Mouse (Mus musculus): ENCODE data around the gene Morn4. TPM values are rescaled to one million over a fixed set of nuclear protein-coding genes. Genes with fewer than 3 reads are reported as not detected.

Morn4 gene
- polyA plus RNA-seq, 1 experiment from 2014 or later = 42.8 TPM

Other genes with a start within 250 kb of the Morn4 start
- 5.1 and 5.3 TPM in 2 replicates for gene Frat2, start 238.2 kb downstream of the Morn4 start, polyA plus RNA-seq (2014; fragmentation: Nextera tagmentation; extraction: Ambion mirVana)
- gene Rrp12, start 190.2 kb downstream of the Morn4 start, polyA plus RNA-seq (2014; fragmentation: Nextera tagmentation; extraction: Ambion mirVana) = 14.0 and 14.5 TPM in 2 replicates
- gene Pgam1, start 174.4 kb downstream of the Morn4 start, polyA plus RNA-seq (2014; fragmentation: Nextera tagmentation; extraction: Ambion mirVana) = 787 and 839 TPM in 2 replicates
- 80.3 and 82.4 TPM in 2 replicates for gene Exosc1, start 152.9 kb downstream of the Morn4 start, polyA plus RNA-seq (2014; fragmentation: Nextera tagmentation; extraction: Ambion mirVana)
- gene Zdhhc16, start 152.9 kb downstream of the Morn4 start, polyA plus RNA-seq (2014; fragmentation: Nextera tagmentation; extraction: Ambion mirVana) = 64.0 and 71.1 TPM in 2 replicates
- gene Mms19, start 105.2 kb downstream of the Morn4 start, polyA plus RNA-seq (2014; fragmentation: Nextera tagmentation; extraction: Ambion mirVana) = 37.8 and 39.1 TPM in 2 replicates
- 7.1 and 8.8 TPM in 2 replicates for gene Ubtd1, start 104.6 kb downstream of the Morn4 start, polyA plus RNA-seq (2014; fragmentation: Nextera tagmentation; extraction: Ambion mirVana)
- gene Ankrd2, start 50.4 kb downstream of the Morn4 start, polyA plus RNA-seq (2014; fragmentation: Nextera tagmentation; extraction: Ambion mirVana) = not detected in 2 replicates
- 1.1 and 1.2 TPM in 2 replicates for gene Hoga1, start 40.7 kb downstream of the Morn4 start, polyA plus RNA-seq (2014; fragmentation: Nextera tagmentation; extraction: Ambion mirVana)
- gene 4933411K16Rik, start 34.1 kb downstream of the Morn4 start, polyA plus RNA-seq (2014; fragmentation: Nextera tagmentation; extraction: Ambion mirVana) = not detected in 2 replicates
- 22.4 and 24.3 TPM in 2 replicates for gene Pi4k2a, start 4.1 kb upstream of the Morn4 start, polyA plus RNA-seq (2014; fragmentation: Nextera tagmentation; extraction: Ambion mirVana)
- 22.1 and 22.9 TPM in 2 replicates for gene Avpi1, start 42.7 kb upstream of the Morn4 start, polyA plus RNA-seq (2014; fragmentation: Nextera tagmentation; extraction: Ambion mirVana)
- gene Marveld1, start 61.0 kb upstream of the Morn4 start, polyA plus RNA-seq (2014; fragmentation: Nextera tagmentation; extraction: Ambion mirVana) = 10.9 and 16.6 TPM in 2 replicates
- gene Zfyve27, start 77.6 kb upstream of the Morn4 start, polyA plus RNA-seq (2014; fragmentation: Nextera tagmentation; extraction: Ambion mirVana) = 10.2 and 14.0 TPM in 2 replicates
- 0.64 and 1.2 TPM in 2 replicates for gene Sfrp5, start 115.9 kb upstream of the Morn4 start, polyA plus RNA-seq (2014; fragmentation: Nextera tagmentation; extraction: Ambion mirVana)
- 0.73 and 1.2 TPM in 2 replicates for gene Golga7b, start 161.2 kb upstream of the Morn4 start, polyA plus RNA-seq (2014; fragmentation: Nextera tagmentation; extraction: Ambion mirVana)